Mouse (Mus musculus) right cerebral cortex, adult 2 months (tissue): ENCODE measurements around the gene Kdelc2.

Source experiments
- DNase-seq, 2 experiments: peaks; one replicate each; pipeline ENCODE4 v3.0.0; 2021 to 2022; ENCODE audit warnings: low spot score in 2 of 2

The Kdelc2 gene

GRCm38 (mm10) chr9:53383951-53384866, at the start of gene Kdelc2:
Kdelc2 (plus strand) TSS chr9:53384025.
- DNase-seq = peak; percentile 78 to 82

- no peak for DNase-seq
These were observed 48.7 kb upstream of the Kdelc2 start for GRCm38 (mm10) chr9:53335131-53335530.

GRCm38 (mm10) chr9:53339603-53340002, 44.2 kb upstream of the Kdelc2 start:
- DNase-seq = no peak

GRCm38 (mm10) chr9:53340328-53340916, 43.4 kb upstream of the Kdelc2 start:
- DNase-seq = no peak

- peak; percentile 39 to 44 for DNase-seq
These were observed 42.9 kb upstream of the Kdelc2 start for GRCm38 (mm10) chr9:53340969-53341368.

GRCm38 (mm10) chr9:53341981-53342380, 41.8 kb upstream of the Kdelc2 start:
- DNase-seq = no peak

- peak; percentile 42 to 61 for DNase-seq
These were observed 39.0 kb upstream of the Kdelc2 start for GRCm38 (mm10) chr9:53344646-53345432.

GRCm38 (mm10) chr9:53345728-53346127, 38.1 kb upstream of the Kdelc2 start:
- no peak for DNase-seq

- DNase-seq = no peak
These were observed 37.4 kb upstream of the Kdelc2 start for GRCm38 (mm10) chr9:53346402-53346801.

- DNase-seq = no peak
These were observed 34.6 kb upstream of the Kdelc2 start for GRCm38 (mm10) chr9:53349211-53349610.

GRCm38 (mm10) chr9:53350331-53350730, 33.5 kb upstream of the Kdelc2 start:
- no peak for DNase-seq

GRCm38 (mm10) chr9:53351899-53352298, 31.9 kb upstream of the Kdelc2 start:
- DNase-seq = no peak

GRCm38 (mm10) chr9:53353161-53353560, 30.7 kb upstream of the Kdelc2 start:
- DNase-seq = no peak

- no peak for DNase-seq
These were observed 27.3 kb upstream of the Kdelc2 start for GRCm38 (mm10) chr9:53356219-53357155.

GRCm38 (mm10) chr9:53371339-53371738, 12.5 kb upstream of the Kdelc2 start:
- DNase-seq = no peak

- no peak for DNase-seq
These were observed 7.9 kb upstream of the Kdelc2 start for GRCm38 (mm10) chr9:53375907-53376306.

- no peak for DNase-seq
These were observed 7.0 kb upstream of the Kdelc2 start for GRCm38 (mm10) chr9:53376820-53377219.

- no peak for DNase-seq
These were observed 6.2 kb upstream of the Kdelc2 start for GRCm38 (mm10) chr9:53377597-53377996.

- no peak for DNase-seq
These were observed 5.7 kb upstream of the Kdelc2 start for GRCm38 (mm10) chr9:53378171-53378570.

- DNase-seq = no peak
These were observed 3.2 kb upstream of the Kdelc2 start for GRCm38 (mm10) chr9:53380595-53380994.

- DNase-seq = no peak
These were observed 2.7 kb upstream of the Kdelc2 start for GRCm38 (mm10) chr9:53381113-53381615.
